Mouse (Mus musculus) CH12.LX (cell line): Measurements from ENCODE around the gene Nrbf2. TPM values are rescaled to one million over a fixed set of nuclear protein-coding genes. Genes with fewer than 3 reads are reported as not detected.

Source experiments
- DNase-seq: peaks from one replicate; pipeline ENCODE4 v3.0.0-alpha.2; 2013; ENCODE audit errors: extremely low read depth
- H3K27ac ChIP-seq: 2 replicates; pipeline ENCODE4 v1.5.1; 2012; ENCODE audit warnings: low read depth, mild to moderate bottlenecking, control low read depth, moderate library complexity; ENCODE audit not compliant: insufficient read depth
- H3K27me3 ChIP-seq: replicated peaks from 2 replicates; pipeline ENCODE3; 2012; ENCODE audit warnings: inconsistent platforms
- H3K36me3 ChIP-seq, 2 experiments: replicated peaks in 1 of 2; 2 replicates each; pipeline versions ENCODE3 to v1.6.1; 2012; ENCODE audit warnings: inconsistent platforms in 1 of 2, low read length in 1 of 2, mild to moderate bottlenecking in 1 of 2, mixed read lengths in 1 of 2, moderate library complexity in 1 of 2; ENCODE audit not compliant: control insufficient read depth in 1 of 2, insufficient read depth in 1 of 2
- H3K4me1 ChIP-seq, 2 experiments: 2 replicates each; pipeline ENCODE4 v1.6.1; 2012; ENCODE audit warnings: inconsistent platforms in 1 of 2, moderate library complexity in 1 of 2; ENCODE audit not compliant: insufficient read depth in 2 of 2, control insufficient read depth in 1 of 2
- H3K4me2 ChIP-seq: 2 replicates; pipeline ENCODE4 v1.6.1; 2012; ENCODE audit warnings: low read depth, mild to moderate bottlenecking, control low read depth; ENCODE audit not compliant: poor library complexity, insufficient read depth, severe bottlenecking
- H3K4me3 ChIP-seq, 3 experiments: fragments of 150-350 bp in 1 of 3; sonication (generic) in 1 of 3; replicated peaks in 1 of 3; 2 replicates each; pipeline versions ENCODE3 to v1.5.1; 2011 to 2012; ENCODE audit warnings: low read depth in 2 of 3, low read length in 2 of 3, mild to moderate bottlenecking in 2 of 3, moderate library complexity in 2 of 3, control low read depth in 1 of 3, improper control_type of control experiment in 1 of 3, inconsistent platforms in 1 of 3, mixed read lengths in 1 of 3; ENCODE audit not compliant: poor library complexity in 1 of 3
- H3K79me2 ChIP-seq: replicated peaks from 2 replicates; pipeline ENCODE4 v1.6.1; 2012; ENCODE audit warnings: mild to moderate bottlenecking, moderate library complexity; ENCODE audit not compliant: control insufficient read depth, poor library complexity, insufficient read depth, severe bottlenecking; ENCODE audit errors: extremely low read depth
- H3K9ac ChIP-seq: 2 replicates; pipeline ENCODE4 v1.6.1; 2012; ENCODE audit warnings: low read depth, mild to moderate bottlenecking, control low read depth, moderate library complexity; ENCODE audit not compliant: insufficient read depth
- H3K9me3 ChIP-seq: replicated peaks from 2 replicates; pipeline ENCODE3; 2012; ENCODE audit warnings: low read length, inconsistent platforms, mixed read lengths
- CHD2 ChIP-seq: IDR thresholded peaks from 2 replicates; pipeline ENCODE4 v1.6.1; 2011; ENCODE audit warnings: low read length, improper control_type of control experiment
- ETS1 ChIP-seq: conservative IDR thresholded peaks from 2 replicates; pipeline ENCODE4 v1.6.1; 2012; ENCODE audit warnings: low read depth, mild to moderate bottlenecking, inconsistent platforms, low read length, improper control_type of control experiment, moderate library complexity
- JUN ChIP-seq: IDR thresholded peaks from 2 replicates; pipeline ENCODE4 v1.6.1; 2011; ENCODE audit warnings: low read depth, mild to moderate bottlenecking, low read length, improper control_type of control experiment, moderate library complexity; ENCODE audit not compliant: insufficient read depth
- MAX ChIP-seq: IDR thresholded peaks from 2 replicates; pipeline ENCODE4 v1.6.1; 2011; ENCODE audit warnings: low read length, improper control_type of control experiment
- MAZ ChIP-seq: IDR thresholded peaks from 2 replicates; pipeline ENCODE4 v1.6.1; 2012; ENCODE audit warnings: low read depth, mild to moderate bottlenecking, inconsistent platforms, low read length, improper control_type of control experiment, moderate library complexity
- MXI1 ChIP-seq: IDR thresholded peaks from 2 replicates; pipeline ENCODE4 v1.6.1; 2011; ENCODE audit warnings: mild to moderate bottlenecking, low read depth, low read length, improper control_type of control experiment
- MYC ChIP-seq: IDR thresholded peaks from 2 replicates; pipeline ENCODE4 v1.6.1; 2011; ENCODE audit warnings: low read depth, mild to moderate bottlenecking, improper control_type of control experiment, low read length
- NRF1 ChIP-seq: IDR thresholded peaks from 2 replicates; pipeline ENCODE4 v1.6.1; 2014; ENCODE audit warnings: low read depth, mild to moderate bottlenecking, inconsistent platforms, low read length, improper control_type of control experiment, moderate library complexity
- PAX5 ChIP-seq: IDR thresholded peaks from 2 replicates; pipeline ENCODE4 v1.6.1; 2012; ENCODE audit warnings: low read length, inconsistent platforms, mixed read lengths
- POLR2AphosphoS2 ChIP-seq: IDR thresholded peaks from 2 replicates; pipeline ENCODE4 v1.6.1; 2011; ENCODE audit warnings: low read depth, low read length, improper control_type of control experiment
- ZNF384 ChIP-seq: IDR thresholded peaks from 2 replicates; pipeline ENCODE4 v1.6.1; 2012; ENCODE audit warnings: low read depth, low read length, improper control_type of control experiment, inconsistent platforms
- dilution Hi-C: fragments of 300-500 bp; cut with MboI; formaldehyde crosslinking; loops from 2 replicates; pipeline ENCODE4 v1.14.3; 2020; ENCODE audit warnings: low sequenced_read_pairs; ENCODE audit not compliant: extremely low pct_unique_long_range_greater_than_20kb, extremely low pct_ligation_motif_present
- in situ Hi-C: fragments of 300-500 bp; cut with MboI; formaldehyde crosslinking; loops from 3 replicates; pipeline ENCODE4 v1.14.3; 2019; ENCODE audit warnings: low sequenced_read_pairs, low pct_ligation_motif_present, low pct_unique_long_range_greater_than_20kb, mixed read lengths
- polyA plus RNA-seq: library from polyadenylated mRNA; unstranded; fragments of >175 nt; gene quantifications from 2 replicates; pipeline ENCODE4 v1.2.1, GENCODE M21; 2012; ENCODE audit warnings: low read depth; ENCODE audit not compliant: insufficient read length
- total RNA-seq, 2 experiments: library from RNA; depleted of rRNA; stranded (reverse); fragments of 300-350 nt in 1 of 2; fragments of >200 nt in 1 of 2; gene quantifications; 2 replicates each; pipeline ENCODE4 v1.2.3; 2012 to 2014

Gene Nrbf2
- total and polyA plus RNA-seq, 3 experiments, result 16.6 to 33.0 (median 17.8) TPM

DNA sequence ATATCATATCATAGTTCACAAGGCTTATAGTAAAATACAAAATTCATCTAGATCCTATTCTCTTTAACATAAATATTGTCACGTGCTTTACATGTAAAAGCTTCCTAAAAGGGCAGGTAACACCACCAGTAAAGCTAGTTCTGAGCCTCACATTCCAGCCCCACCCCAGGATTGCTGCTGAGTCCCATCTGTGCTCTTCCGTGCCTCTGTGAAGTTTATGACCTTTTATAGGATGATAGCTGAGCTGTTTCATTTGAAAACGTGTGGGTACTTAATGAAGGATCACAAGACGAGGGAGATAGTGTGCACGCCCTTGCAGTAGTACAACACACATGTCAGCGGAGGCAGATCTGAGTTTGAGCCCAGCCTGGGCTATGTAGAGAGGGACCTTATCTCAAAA, 54.7 kb downstream of the Nrbf2 start:
- Histone ChIP-seq H3K27me3 (no peaks in the 10 kb centered on the region), H3K9me3 (no peaks in the 10 kb centered on the region), H3K27ac (no peak overlapping the region), H3K36me3 (peaks cover 64 to 86% of the 10 kb centered on the region in 2 experiments), H3K79me2 (peaks cover 29% of the 10 kb centered on the region), H3K4me3 (no peak overlapping the region), H3K9ac (no peak overlapping the region), H3K4me2 (no peak overlapping the region), H3K4me1 (peaks cover 0 to 8% of the 10 kb centered on the region in 2 experiments; a peak in 1 of 4 replicates)
- dilution Hi-C loops, result no loop called here
- TF ChIP-seq MXI1 (no peak), MAX (no peak), ETS1 (no peak), MYC (no peak)
- in situ Hi-C loops, result no loop called here
- DNase-seq, result no peak

DNA sequence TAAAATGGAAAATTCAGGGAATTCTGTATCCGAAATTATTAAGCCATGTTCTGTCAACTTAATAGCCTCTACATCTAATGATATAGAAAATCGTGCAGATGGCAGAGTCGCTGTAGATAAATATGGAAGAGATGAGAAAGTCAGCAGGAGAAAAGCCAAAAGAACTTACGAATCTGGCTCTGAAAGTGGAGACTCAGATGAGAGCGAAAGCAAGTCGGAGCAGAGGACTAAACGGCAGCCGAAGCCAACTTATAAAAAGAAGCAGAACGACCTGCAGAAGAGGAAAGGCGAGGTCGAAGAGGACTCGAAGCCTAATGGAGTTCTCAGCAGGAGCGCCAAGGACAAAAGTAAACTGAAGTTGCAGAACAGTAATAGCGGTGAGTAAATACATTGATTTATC, 58.6 kb downstream of the Nrbf2 start:
- dilution Hi-C loops (no loop called here), in situ Hi-C loops (no loop called here)
- Histone ChIP-seq H3K27me3 (no peaks in the 10 kb centered on the region), H3K36me3 (peaks cover 64 to 88% of the 10 kb centered on the region in 2 experiments), H3K27ac (no peak overlapping the region), H3K79me2 (peaks cover 54% of the 10 kb centered on the region), H3K4me2 (no peak overlapping the region), H3K4me1 (peaks cover 0 to 23% of the 10 kb centered on the region in 2 experiments; a peak in 2 of 4 replicates), H3K9me3 (no peaks in the 10 kb centered on the region), H3K4me3 (no peak overlapping the region), H3K9ac (no peak overlapping the region)
- TF ChIP-seq MAZ (no peak), NRF1 (no peak)
- DNase-seq, result no peak

DNA sequence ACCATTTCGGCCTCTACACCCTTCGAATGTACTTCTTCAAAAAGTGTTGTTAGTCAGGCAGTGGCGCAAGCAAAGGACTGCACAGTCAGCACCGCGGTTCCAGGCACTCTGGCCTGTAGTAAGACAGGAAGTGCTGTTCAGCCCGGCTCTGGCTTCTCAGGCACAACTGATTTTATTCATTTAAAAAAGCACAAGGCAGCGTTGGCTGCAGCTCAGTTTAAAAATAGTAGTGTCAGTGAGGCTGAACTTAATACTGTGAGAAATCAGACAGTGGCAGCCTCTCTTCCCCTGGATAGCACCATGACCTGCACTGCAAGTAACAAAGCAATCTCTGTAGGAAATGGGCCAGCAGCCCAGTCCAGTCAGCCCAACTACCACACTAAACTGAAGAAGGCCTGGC, 59.0 kb downstream of the Nrbf2 start:
- no peak overlapping the region for H3K4me2 ChIP-seq
- H3K27me3 ChIP-seq, result no peaks in the 10 kb centered on the region
- H3K9ac ChIP-seq, result no peak overlapping the region
- H3K4me1 ChIP-seq, result peaks cover 0 to 28% of the 10 kb centered on the region in 2 experiments; a peak in 2 of 4 replicates
- in situ Hi-C loops (no loop called here), dilution Hi-C loops (no loop called here)
- DNase-seq, result no peak
- peaks cover 65 to 88% of the 10 kb centered on the region in 2 experiments for H3K36me3 ChIP-seq
- H3K9me3 ChIP-seq, result no peaks in the 10 kb centered on the region
- no peak overlapping the region for H3K4me3 ChIP-seq
- H3K79me2 ChIP-seq, result peaks cover 55% of the 10 kb centered on the region
- no peak overlapping the region for H3K27ac ChIP-seq
- no peak for TF ChIP-seq CHD2

DNA sequence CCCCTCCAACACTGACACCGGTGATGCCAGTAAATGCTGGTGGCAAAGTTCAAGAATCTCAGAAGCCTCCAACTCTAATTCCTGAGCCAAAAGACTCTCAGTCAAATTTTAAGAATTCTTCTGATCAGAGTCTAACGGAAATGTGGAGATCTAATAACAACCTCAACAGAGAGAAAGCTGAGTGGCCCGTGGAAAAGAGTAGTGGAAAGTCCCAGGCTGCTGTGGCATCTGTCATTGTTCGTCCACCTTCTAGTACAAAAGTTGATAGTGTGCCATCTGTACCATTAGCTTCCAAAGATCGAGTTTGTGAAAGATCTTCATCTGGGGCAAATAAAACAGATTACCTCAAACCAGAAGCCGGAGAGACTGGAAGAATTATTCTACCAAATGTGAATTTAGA, 59.6 kb downstream of the Nrbf2 start:
- Histone ChIP-seq H3K4me3 (no peak overlapping the region), H3K4me1 (peaks cover 0 to 34% of the 10 kb centered on the region in 2 experiments; a peak in 2 of 4 replicates), H3K27ac (no peak overlapping the region), H3K9ac (no peak overlapping the region), H3K27me3 (no peaks in the 10 kb centered on the region), H3K79me2 (peaks cover 59% of the 10 kb centered on the region), H3K4me2 (no peak overlapping the region), H3K36me3 (peaks cover 63 to 87% of the 10 kb centered on the region in 2 experiments), H3K9me3 (no peaks in the 10 kb centered on the region)
- dilution Hi-C loops (no loop called here), in situ Hi-C loops (no loop called here)
- TF ChIP-seq PAX5 (no peak), MAZ (no peak), POLR2AphosphoS2 (no peak), ZNF384 (no peak), JUN (no peak)
- DNase-seq, result no peak
